Mouse (Mus musculus) lung, postnatal 0 days (tissue): ENCODE results near the gene C9orf72. TPM values are rescaled to one million over a fixed set of nuclear protein-coding genes. Genes with fewer than 3 reads are reported as not detected.

Experiments used
- ATAC-seq: fragments of 200-750 bp; cut with Nextera tagmentation; 2 replicates; pipeline ENCODE4 v1.8.0; 2017; ENCODE audit warnings: moderate library complexity
- DNase-seq: peaks from one replicate; pipeline ENCODE4 v3.0.0-alpha.2; 2016; ENCODE audit warnings: low spot score
- H3K27ac ChIP-seq: fragments of 300-500 bp; sonication (generic); 2 replicates; pipeline ENCODE4 v1.5.1; 2014; ENCODE audit warnings: antibody characterized with exemption, mild to moderate bottlenecking, low read length, mixed read lengths
- H3K27me3 ChIP-seq: fragments of 300-500 bp; sonication (generic); replicated peaks from 2 replicates; pipeline ENCODE4 v1.6.1; 2014; ENCODE audit warnings: low read length, mixed read lengths; ENCODE audit not compliant: insufficient read depth
- H3K36me3 ChIP-seq: fragments of 300-500 bp; sonication (generic); 2 replicates; pipeline ENCODE4 v1.6.1; 2014; ENCODE audit warnings: low read length, mixed read lengths; ENCODE audit not compliant: insufficient read depth
- H3K4me1 ChIP-seq: fragments of 300-500 bp; sonication (generic); 2 replicates; pipeline ENCODE4 v1.6.1; 2014; ENCODE audit warnings: antibody characterized with exemption, low read depth, low read length, mixed read lengths; ENCODE audit not compliant: insufficient read depth
- H3K4me2 ChIP-seq: fragments of 300-500 bp; sonication (generic); replicated peaks from 2 replicates; pipeline ENCODE4 v1.6.1; 2014; ENCODE audit warnings: low read depth, mild to moderate bottlenecking, low read length, moderate library complexity, mixed read lengths
- H3K4me3 ChIP-seq: fragments of 300-500 bp; sonication (generic); 2 replicates; pipeline ENCODE4 v1.5.1; 2014; ENCODE audit warnings: low read depth, low read length
- H3K9ac ChIP-seq: fragments of 300-500 bp; sonication (generic); replicated peaks from 2 replicates; pipeline ENCODE4 v1.6.1; 2014; ENCODE audit warnings: low read depth, mild to moderate bottlenecking
- H3K9me3 ChIP-seq: fragments of 300-500 bp; sonication (generic); 2 replicates; pipeline ENCODE4 v1.6.1; 2016; ENCODE audit warnings: low read length, mixed read lengths
- CTCF ChIP-seq: IDR thresholded peaks from 2 replicates; pipeline ENCODE4 v1.5.1; 2016; ENCODE audit warnings: antibody characterized with exemption, mild to moderate bottlenecking
- EP300 ChIP-seq: IDR thresholded peaks from 2 replicates; pipeline ENCODE4 v1.6.1; 2016; ENCODE audit warnings: antibody characterized with exemption, mild to moderate bottlenecking, control low read depth
- WGBS: fragments of 180-500 bp; shearing (Covaris S2); extraction: QIAGEN DNeasy Blood & Tissue Kit; methylation state at CpG from one replicate; pipeline ENCODE4 v1.1.7; 2014; 5-methylcytosine and 5-hydroxymethylcytosine counted together
- polyA plus RNA-seq: library from polyadenylated mRNA; unstranded; fragments of >200 nt; fragmentation: Nextera tagmentation; extraction: Ambion mirVana; gene quantifications from 2 replicates; pipeline ENCODE4 v1.2.1, GENCODE M21; 2015

The C9orf72 gene
- polyA plus RNA-seq, 1 experiment from 2014 or later: 9.5 TPM

DNA sequence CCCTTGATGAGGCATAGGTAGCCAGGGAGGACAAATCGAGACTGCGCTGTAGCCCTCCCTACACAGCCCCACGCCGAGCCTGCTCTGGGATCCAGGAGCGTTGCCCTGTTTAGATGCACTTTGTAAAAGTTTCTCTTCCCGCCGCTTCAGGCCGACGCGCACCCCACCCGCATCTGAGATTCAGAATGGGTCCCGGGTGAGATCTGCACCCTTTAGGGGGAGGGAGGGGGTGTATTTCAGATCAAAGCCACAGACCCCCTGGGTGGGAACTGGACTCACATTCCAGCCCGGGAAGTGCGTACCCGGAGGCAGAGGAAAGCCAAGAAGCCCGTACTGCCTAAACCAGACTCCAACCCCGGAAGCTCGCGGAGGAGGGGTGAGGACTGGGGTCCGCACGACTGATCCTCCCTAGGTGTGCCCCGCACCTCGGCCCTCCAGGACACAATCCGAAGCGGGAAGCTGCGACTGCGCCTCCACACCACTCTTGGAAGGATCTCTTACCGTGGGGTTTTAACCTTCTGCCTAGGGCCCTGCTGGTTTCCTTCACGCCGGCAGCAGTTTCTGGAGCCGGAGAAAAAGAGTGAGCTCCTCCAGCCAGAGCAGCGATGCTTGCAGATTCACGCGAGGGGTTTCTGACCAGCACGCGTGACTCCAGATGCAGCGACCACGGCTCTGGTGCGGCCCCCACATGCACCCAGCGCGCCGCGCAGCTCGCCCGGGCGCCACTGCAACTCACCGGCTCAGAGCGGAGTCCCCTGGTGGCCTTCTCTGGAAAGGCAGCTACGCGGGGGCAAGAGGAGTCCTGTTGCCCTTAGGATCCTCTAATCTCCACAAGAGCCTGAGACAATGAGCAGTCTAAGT lies 69.0 kb downstream of the C9orf72 start, which contains the start of gene Mob3b:
Gene Mob3b (minus strand): TSS at position 734 of the 861 bp plus-strand sequence.
- Histone ChIP-seq H3K27ac (peak within 1 kb of the TSS; percentile 54), H3K9ac (peak within 1 kb of the TSS; percentile 41), H3K36me3 (no peaks in the 10 kb centered on the region), H3K27me3 (no peaks in the 10 kb centered on the region), H3K4me1 (no peaks in the 10 kb centered on the region), H3K4me2 (peak within 1 kb of the TSS; percentile 85), H3K4me3 (peak within 1 kb of the TSS; percentile 64), H3K9me3 (no peaks in the 10 kb centered on the region)
- 2% methylated on average over 50 of the region's 50 CpGs for WGBS
- TF ChIP-seq CTCF (peak; percentile 97), EP300 (no peak)
- peak; percentile 83 for DNase-seq
- ATAC-seq: peak; percentile 83

GRCm38 (mm10) chr4:35156149-35156611 lies 69.8 kb downstream of the C9orf72 start:
- H3K9me3 ChIP-seq: no peaks in the 10 kb centered on the region
- H3K4me1 ChIP-seq: no peaks in the 10 kb centered on the region
- ATAC-seq (peak; percentile 55), DNase-seq (peak; percentile 65)
- H3K9ac ChIP-seq: peak overlapping the region; percentile 41
- H3K36me3 ChIP-seq: no peaks in the 10 kb centered on the region
- WGBS: 0% methylated on average over 26 of the region's 26 CpGs
- TF ChIP-seq EP300 (no peak), CTCF (no peak)
- no peaks in the 10 kb centered on the region for H3K27me3 ChIP-seq
- peak overlapping the region; percentile 85 for H3K4me2 ChIP-seq
- peak overlapping the region; percentile 64 for H3K4me3 ChIP-seq
- H3K27ac ChIP-seq: peak overlapping the region; percentile 54

DNA sequence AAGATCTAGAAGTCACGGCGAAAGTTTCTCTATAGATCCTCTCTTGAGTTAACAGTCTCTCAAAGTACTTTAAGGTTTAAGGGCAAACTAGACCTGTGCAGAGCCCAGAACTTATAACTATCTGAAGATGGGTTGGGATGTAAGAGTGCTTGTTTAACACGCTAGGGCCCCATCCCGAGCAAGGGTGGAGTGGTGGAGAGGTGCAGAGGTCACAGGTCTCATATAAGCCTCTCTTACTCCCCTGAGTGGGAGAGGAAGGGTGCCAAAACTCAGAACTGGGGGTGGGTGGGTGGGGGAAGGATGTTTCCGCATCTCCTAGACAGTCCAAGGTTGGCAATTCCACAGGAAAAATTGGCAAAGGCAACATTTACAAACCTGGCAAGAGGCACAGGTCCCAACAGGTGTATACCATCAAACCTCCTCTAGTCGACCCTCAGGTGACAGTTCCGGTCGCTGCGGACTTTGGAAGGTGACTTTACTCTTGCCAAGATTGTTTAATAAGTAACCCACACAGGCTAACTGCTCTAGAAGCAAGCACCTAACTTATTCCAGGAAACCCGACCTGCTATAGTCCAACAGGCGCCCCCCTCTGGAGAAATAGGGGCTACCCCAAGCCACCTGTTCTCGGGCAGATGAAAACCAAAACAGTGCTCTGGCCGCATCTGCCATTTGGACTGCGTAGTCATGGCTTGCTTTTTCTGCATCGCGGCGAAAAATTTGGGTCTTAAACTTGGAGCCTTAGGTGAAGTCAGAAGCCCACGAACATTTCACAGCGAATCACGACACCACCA lies 70.6 kb downstream of the C9orf72 start:
- H3K36me3 ChIP-seq: no peaks in the 10 kb centered on the region
- H3K4me1 ChIP-seq: no peaks in the 10 kb centered on the region
- ATAC-seq: peak; percentile 68
- peak overlapping the region; percentile 41 for H3K9ac ChIP-seq
- peak overlapping the region; percentile 64 for H3K4me3 ChIP-seq
- peak overlapping the region; percentile 85 for H3K4me2 ChIP-seq
- H3K9me3 ChIP-seq: no peaks in the 10 kb centered on the region
- TF ChIP-seq CTCF (peak; percentile 61), EP300 (no peak)
- H3K27ac ChIP-seq: peak overlapping the region; percentile 54
- peak; percentile 83 for DNase-seq
- 16% methylated on average over 20 of the region's 20 CpGs for WGBS
- no peaks in the 10 kb centered on the region for H3K27me3 ChIP-seq

GRCm38 (mm10) chr4:35154051-35154450 lies 71.9 kb downstream of the C9orf72 start:
- 36% methylated on average over 3 of the region's 3 CpGs for WGBS

DNA sequence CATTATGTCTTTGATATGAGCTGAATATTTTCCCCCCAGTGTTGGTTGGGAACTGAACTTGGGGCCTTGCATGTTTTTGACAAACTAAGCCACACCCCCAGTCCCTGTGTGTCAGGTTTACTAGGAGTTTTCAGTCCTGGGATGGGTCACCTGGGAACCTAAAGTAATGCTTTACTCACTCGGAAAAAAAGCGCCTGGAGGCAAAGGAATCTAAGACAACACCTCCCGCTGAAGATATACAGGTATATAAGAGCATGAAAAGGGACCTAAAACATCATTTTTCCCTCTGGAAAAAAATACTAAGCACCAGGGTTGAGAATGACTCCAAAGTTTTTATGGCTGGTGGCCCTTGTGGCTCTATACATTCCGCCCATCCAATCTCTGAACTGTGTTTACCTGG lies 74.2 kb downstream of the C9orf72 start, which contains the start of gene Ifnk:
Gene Ifnk (plus strand): TSS at position 301 of the 400 bp plus-strand sequence.
- 80% methylated on average over 4 of the region's 4 CpGs for WGBS
- H3K27me3 ChIP-seq: no peaks in the 10 kb centered on the region

More at GRCm38 (mm10) chr4:35154051-35154450, 71.9 kb downstream of the C9orf72 start:
- Histone ChIP-seq H3K27ac (no peak overlapping the region), H3K4me1 (no peaks in the 10 kb centered on the region), H3K27me3 (no peaks in the 10 kb centered on the region), H3K9ac (no peak overlapping the region), H3K9me3 (no peaks in the 10 kb centered on the region), H3K4me3 (no peak overlapping the region), H3K4me2 (no peak overlapping the region), H3K36me3 (no peaks in the 10 kb centered on the region)
- TF ChIP-seq EP300: no peak
- TF ChIP-seq CTCF: no peak
- DNase-seq (no peak), ATAC-seq (no peak)

DNA sequence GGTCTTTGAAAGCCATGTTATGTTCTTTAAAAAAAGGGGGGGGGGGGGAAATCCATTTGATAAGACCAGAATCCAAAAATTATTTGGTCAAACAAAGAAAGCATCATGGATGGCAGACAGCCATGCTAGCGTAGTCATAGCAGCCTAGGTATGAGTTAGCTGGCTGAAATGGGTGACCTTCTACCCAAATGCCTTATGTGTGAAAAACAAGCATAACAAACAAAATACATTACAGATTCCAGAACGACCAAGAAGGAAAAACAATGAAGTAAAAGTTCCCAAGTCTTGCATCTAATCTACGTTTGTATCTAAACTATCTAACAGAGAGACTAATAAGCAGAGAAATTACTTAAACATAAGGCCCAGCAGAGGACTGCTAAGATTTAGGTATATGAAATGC lies 75.3 kb downstream of the C9orf72 start:
- Histone ChIP-seq H3K27me3 (no peaks in the 10 kb centered on the region), H3K36me3 (no peaks in the 10 kb centered on the region), H3K9me3 (no peaks in the 10 kb centered on the region), H3K4me3 (no peak overlapping the region), H3K9ac (no peak overlapping the region), H3K27ac (no peak overlapping the region), H3K4me2 (no peak overlapping the region), H3K4me1 (no peaks in the 10 kb centered on the region)
- DNase-seq: no peak
- no peak for TF ChIP-seq EP300
- no peak for TF ChIP-seq CTCF
- 77% methylated on average over 3 of the region's 3 CpGs for WGBS
- ATAC-seq: no peak

More for the DNA sequence above, 74.2 kb downstream of the C9orf72 start, which contains the start of gene Ifnk:
- ATAC-seq (no peak), DNase-seq (no peak)
- no peaks in the 10 kb centered on the region for H3K4me1 ChIP-seq
- TF ChIP-seq EP300 (no peak), CTCF (no peak)
- H3K4me2 ChIP-seq: no peak within 1 kb of the TSS
- no peak within 1 kb of the TSS for H3K4me3 ChIP-seq
- no peaks in the 10 kb centered on the region for H3K36me3 ChIP-seq
- H3K9me3 ChIP-seq: no peaks in the 10 kb centered on the region
- no peak within 1 kb of the TSS for H3K9ac ChIP-seq
- no peak within 1 kb of the TSS for H3K27ac ChIP-seq
